Mouse (Mus musculus): ENCODE measurements around the gene Ndufs1. TPM values are rescaled to one million over a fixed set of nuclear protein-coding genes. Genes with fewer than 3 reads are reported as not detected.
"Not testable (repeated sequence)": the region's sequence is repeated elsewhere in the genome, so short reads cannot be mapped to it uniquely, and the experiment has no call there.

Ndufs1 gene
- polyA plus RNA-seq, 1 experiment from 2014 or later, result 132 TPM

GRCm38 (mm10) chr1:63203950-63204659, 27.5 kb upstream of the Ndufs1 start:
- Histone ChIP-seq H3K4me1 (no peaks in the 10 kb centered on the region), H3K27me3 (no peaks in the 10 kb centered on the region), H3K9me3 (no peaks in the 10 kb centered on the region), H3K4me3 (no peak overlapping the region), H3K36me3 (no peaks in the 10 kb centered on the region), H3K9ac (no peak overlapping the region), H3K4me2 (no peak overlapping the region), H3K27ac (no peak overlapping the region)
- WGBS, result 19% methylated on average over 7 of the region's 7 CpGs
- no peak for ATAC-seq (ENCODE audit: borderline replicate concordance, extremely low read depth, low FRiP score, low TSS enrichment)

- ATAC-seq (ENCODE audit: borderline replicate concordance, extremely low read depth, low FRiP score, low TSS enrichment), result no peak
- Histone ChIP-seq H3K9me3 (no peaks in the 10 kb centered on the region), H3K4me2 (no peak overlapping the region), H3K36me3 (no peaks in the 10 kb centered on the region), H3K4me3 (no peak overlapping the region), H3K4me1 (no peaks in the 10 kb centered on the region), H3K9ac (no peak overlapping the region), H3K27ac (no peak overlapping the region), H3K27me3 (no peaks in the 10 kb centered on the region)
- WGBS, result 92% methylated on average over 1 of the region's 1 CpGs
Measured at GRCm38 (mm10) chr1:63203471-63203870, 26.8 kb upstream of the Ndufs1 start.

- no peaks in the 10 kb centered on the region for H3K36me3 ChIP-seq
- no peaks in the 10 kb centered on the region for H3K4me1 ChIP-seq
- H3K9me3 ChIP-seq, result no peaks in the 10 kb centered on the region
- H3K9ac ChIP-seq, result no peak overlapping the region
- no peaks in the 10 kb centered on the region for H3K27me3 ChIP-seq
- no peak for ATAC-seq (ENCODE audit: borderline replicate concordance, extremely low read depth, low FRiP score, low TSS enrichment)
- H3K4me2 ChIP-seq, result no peak overlapping the region
- no peak overlapping the region for H3K4me3 ChIP-seq
- WGBS, result 89% methylated on average over 1 of the region's 1 CpGs
- no peak overlapping the region for H3K27ac ChIP-seq
Measured at GRCm38 (mm10) chr1:63201672-63202071, 25.0 kb upstream of the Ndufs1 start.

GRCm38 (mm10) chr1:63200322-63200721, 23.7 kb upstream of the Ndufs1 start:
- Histone ChIP-seq H3K4me2 (no peak overlapping the region), H3K9me3 (no peaks in the 10 kb centered on the region), H3K27me3 (no peaks in the 10 kb centered on the region), H3K4me1 (no peaks in the 10 kb centered on the region), H3K36me3 (no peaks in the 10 kb centered on the region), H3K4me3 (no peak overlapping the region), H3K9ac (no peak overlapping the region), H3K27ac (no peak overlapping the region)
- 90% methylated on average over 18 of the region's 18 CpGs for WGBS
- no peak for ATAC-seq (ENCODE audit: borderline replicate concordance, extremely low read depth, low FRiP score, low TSS enrichment)

GRCm38 (mm10) chr1:63199387-63199786, 22.8 kb upstream of the Ndufs1 start:
- no peaks in the 10 kb centered on the region for H3K36me3 ChIP-seq
- no peak for ATAC-seq (ENCODE audit: borderline replicate concordance, extremely low read depth, low FRiP score, low TSS enrichment)
- no peaks in the 10 kb centered on the region for H3K9me3 ChIP-seq
- 53% methylated on average over 6 of the region's 6 CpGs for WGBS
- H3K4me3 ChIP-seq, result no peak overlapping the region
- no peak overlapping the region for H3K4me2 ChIP-seq
- H3K27ac ChIP-seq, result no peak overlapping the region
- no peak overlapping the region for H3K9ac ChIP-seq
- no peaks in the 10 kb centered on the region for H3K27me3 ChIP-seq
- no peaks in the 10 kb centered on the region for H3K4me1 ChIP-seq

GRCm38 (mm10) chr1:63195848-63196512, 19.3 kb upstream of the Ndufs1 start:
- Histone ChIP-seq H3K9ac (no peak overlapping the region), H3K36me3 (no peaks in the 10 kb centered on the region), H3K4me1 (no peaks in the 10 kb centered on the region), H3K4me2 (no peak overlapping the region), H3K4me3 (no peak overlapping the region), H3K9me3 (no peaks in the 10 kb centered on the region), H3K27me3 (no peaks in the 10 kb centered on the region), H3K27ac (no peak overlapping the region)
- peak; percentile 27; the same call in 1 of the 2 replicates for ATAC-seq (ENCODE audit: borderline replicate concordance, extremely low read depth, low FRiP score, low TSS enrichment)
- 28% methylated on average over 5 of the region's 5 CpGs for WGBS

- Histone ChIP-seq H3K27ac (no peak overlapping the region), H3K4me2 (no peak overlapping the region), H3K4me3 (no peak overlapping the region), H3K36me3 (no peaks in the 10 kb centered on the region), H3K4me1 (no peaks in the 10 kb centered on the region), H3K27me3 (no peaks in the 10 kb centered on the region), H3K9me3 (no peaks in the 10 kb centered on the region), H3K9ac (no peak overlapping the region)
- no peak for ATAC-seq (ENCODE audit: borderline replicate concordance, extremely low read depth, low FRiP score, low TSS enrichment)
- WGBS, result 67% methylated on average over 11 of the region's 11 CpGs
Measured at GRCm38 (mm10) chr1:63192306-63193065, 15.9 kb upstream of the Ndufs1 start.

GRCm38 (mm10) chr1:63190851-63191250, 14.2 kb upstream of the Ndufs1 start:
- Histone ChIP-seq H3K9me3 (no peaks in the 10 kb centered on the region), H3K36me3 (no peaks in the 10 kb centered on the region), H3K9ac (no peak overlapping the region), H3K4me2 (no peak overlapping the region), H3K27ac (no peak overlapping the region), H3K4me1 (no peaks in the 10 kb centered on the region), H3K27me3 (no peaks in the 10 kb centered on the region), H3K4me3 (no peak overlapping the region)
- no peak; the same call in 1 of the 2 replicates for ATAC-seq (ENCODE audit: borderline replicate concordance, extremely low read depth, low FRiP score, low TSS enrichment)
- 40% methylated on average over 8 of the region's 8 CpGs for WGBS

GRCm38 (mm10) chr1:63188536-63188935, 11.9 kb upstream of the Ndufs1 start:
- Histone ChIP-seq H3K9ac (no peak overlapping the region), H3K4me2 (no peak overlapping the region), H3K36me3 (no peaks in the 10 kb centered on the region), H3K4me3 (no peak overlapping the region), H3K4me1 (no peaks in the 10 kb centered on the region), H3K9me3 (no peaks in the 10 kb centered on the region), H3K27me3 (no peaks in the 10 kb centered on the region), H3K27ac (no peak overlapping the region)
- ATAC-seq (ENCODE audit: borderline replicate concordance, extremely low read depth, low FRiP score, low TSS enrichment), result no peak
- WGBS, result 85% methylated on average over 3 of the region's 3 CpGs

- WGBS, result 94% methylated on average over 6 of the region's 6 CpGs
- H3K4me1 ChIP-seq; H3K9me3 ChIP-seq; H3K36me3 ChIP-seq; H3K27ac ChIP-seq; H3K27me3 ChIP-seq; H3K4me3 ChIP-seq; H3K9ac ChIP-seq; H3K4me2 ChIP-seq; ATAC-seq (ENCODE audit: borderline replicate concordance, extremely low read depth, low FRiP score, low TSS enrichment): not testable (repeated sequence)
Measured at GRCm38 (mm10) chr1:63185430-63185829, 8.8 kb upstream of the Ndufs1 start.

GRCm38 (mm10) chr1:63182636-63183270, 6.1 kb upstream of the Ndufs1 start:
- H3K4me3 ChIP-seq, result no peak overlapping the region
- H3K4me1 ChIP-seq, result peaks cover 9% of the 10 kb centered on the region
- no peak overlapping the region for H3K9ac ChIP-seq
- WGBS, result 58% methylated on average over 10 of the region's 10 CpGs
- peaks cover 24% of the 10 kb centered on the region for H3K36me3 ChIP-seq
- H3K27ac ChIP-seq, result no peak overlapping the region
- no peaks in the 10 kb centered on the region for H3K27me3 ChIP-seq
- no peaks in the 10 kb centered on the region for H3K9me3 ChIP-seq
- no peak for ATAC-seq (ENCODE audit: borderline replicate concordance, extremely low read depth, low FRiP score, low TSS enrichment)
- no peak overlapping the region for H3K4me2 ChIP-seq

Data from lung, embryonic 15.5 days (tissue).